Mouse (Mus musculus) limb, embryonic 13.5 days (tissue): ENCODE data around the gene Bex1. TPM values are rescaled to one million over a fixed set of nuclear protein-coding genes. Genes with fewer than 3 reads are reported as not detected.

Experiments
- ATAC-seq: fragments of 200-750 bp; cut with Nextera tagmentation; 2 replicates; pipeline ENCODE4 v1.8.0; 2017; ENCODE audit warnings: low read depth, moderate number of reproducible peaks, moderate TSS enrichment; ENCODE audit not compliant: low FRiP score
- H3K27ac ChIP-seq: fragments of 300-500 bp; sonication (generic); 2 replicates; pipeline ENCODE4 v1.5.1; 2015; ENCODE audit warnings: inconsistent platforms, mild to moderate bottlenecking, moderate library complexity
- H3K27me3 ChIP-seq: fragments of 300-500 bp; sonication (generic); 2 replicates; pipeline ENCODE4 v1.6.1; 2015; ENCODE audit warnings: mild to moderate bottlenecking, inconsistent platforms
- H3K36me3 ChIP-seq: fragments of 300-500 bp; sonication (generic); 2 replicates; pipeline ENCODE4 v1.6.1; 2015; ENCODE audit warnings: inconsistent platforms, mild to moderate bottlenecking, moderate library complexity
- H3K4me1 ChIP-seq: fragments of 300-500 bp; sonication (generic); 2 replicates; pipeline ENCODE4 v1.6.1; 2015; ENCODE audit warnings: inconsistent platforms
- H3K4me2 ChIP-seq: fragments of 300-500 bp; sonication (generic); replicated peaks from 2 replicates; pipeline ENCODE4 v1.6.1; 2015; ENCODE audit warnings: inconsistent platforms, mild to moderate bottlenecking, moderate library complexity
- H3K4me3 ChIP-seq: fragments of 300-500 bp; sonication (generic); 2 replicates; pipeline ENCODE4 v1.5.1; 2015; ENCODE audit warnings: moderate library complexity, mild to moderate bottlenecking, inconsistent platforms
- H3K9ac ChIP-seq: fragments of 300-500 bp; sonication (generic); 2 replicates; pipeline ENCODE4 v1.6.1; 2015; ENCODE audit warnings: mild to moderate bottlenecking, inconsistent platforms
- H3K9me3 ChIP-seq: fragments of 300-500 bp; sonication (generic); 2 replicates; pipeline ENCODE4 v1.6.1; 2016; ENCODE audit warnings: inconsistent platforms
- WGBS: fragments of 180-500 bp; shearing (Covaris S2); methylation state at CpG from one replicate; pipeline ENCODE4 v1.1.7; 2015; 5-methylcytosine and 5-hydroxymethylcytosine counted together
- polyA plus RNA-seq: library from polyadenylated mRNA; unstranded; fragments of >200 nt; fragmentation: Nextera tagmentation; extraction: Ambion mirVana; gene quantifications from 2 replicates; pipeline ENCODE4 v1.2.1, GENCODE M21; 2015

Gene Bex1
- polyA plus RNA-seq, 1 experiment from 2014 or later, result 103 TPM

DNA sequence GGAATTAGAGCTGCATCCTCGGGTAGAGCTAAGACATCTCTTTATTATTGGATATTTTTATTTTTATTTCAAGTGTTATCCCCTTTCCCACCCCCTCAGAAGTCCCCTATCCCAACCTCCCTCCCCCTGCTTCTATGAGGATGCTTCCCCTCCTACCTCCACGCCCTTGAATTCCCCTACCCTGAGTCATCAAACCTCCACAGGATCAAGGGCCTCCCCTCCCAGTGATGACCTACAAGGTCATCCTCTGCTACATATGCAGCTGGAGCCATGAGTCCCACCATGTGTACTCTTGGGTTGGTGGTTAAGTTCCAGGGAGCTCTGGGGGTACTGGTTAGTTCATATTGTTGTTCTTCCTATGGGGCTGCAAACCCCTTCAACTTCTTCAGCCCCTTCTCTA, 1.9 kb downstream of the Bex1 start:
- Histone ChIP-seq H3K9me3 (no peaks in the 10 kb centered on the region), H3K4me2 (no peak overlapping the region), H3K4me1 (no peaks in the 10 kb centered on the region), H3K27me3 (peaks cover 12% of the 10 kb centered on the region; the same call in 1 of the 2 replicates), H3K27ac (no peak overlapping the region), H3K4me3 (no peak overlapping the region), H3K36me3 (no peaks in the 10 kb centered on the region), H3K9ac (no peak overlapping the region)
- 63% methylated on average over 2 of the region's 2 CpGs for WGBS
- no peak for ATAC-seq

DNA sequence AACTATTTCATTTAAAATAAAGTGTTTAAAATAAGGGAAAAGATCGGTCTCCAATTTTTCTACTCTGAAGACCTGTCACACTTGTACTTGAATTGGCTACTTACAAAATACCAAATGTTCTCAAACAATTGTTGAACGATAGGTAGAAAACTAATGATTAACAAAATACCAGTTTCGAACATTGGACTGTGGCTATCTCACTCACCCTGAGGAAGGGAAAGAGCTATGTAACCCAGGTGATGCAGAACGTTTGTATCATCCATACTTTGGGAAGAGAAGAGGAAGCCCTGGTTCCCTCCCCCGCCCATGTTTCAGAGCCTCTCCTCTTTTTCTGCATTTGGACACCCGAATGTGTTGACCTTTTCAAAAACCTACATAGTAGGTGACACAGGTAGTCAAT, 10.9 kb downstream of the Bex1 start:
- Histone ChIP-seq H3K4me3 (no peak overlapping the region), H3K9ac (no peak overlapping the region), H3K27ac (no peak overlapping the region), H3K4me2 (no peak overlapping the region), H3K4me1 (no peaks in the 10 kb centered on the region), H3K36me3 (no peaks in the 10 kb centered on the region), H3K27me3 (peaks cover 6% of the 10 kb centered on the region; the same call in 1 of the 2 replicates), H3K9me3 (no peaks in the 10 kb centered on the region)
- WGBS, result 74% methylated on average over 6 of the region's 6 CpGs
- no peak for ATAC-seq

- H3K4me1 ChIP-seq, result no peaks in the 10 kb centered on the region
- H3K9ac ChIP-seq, result peak within 1 kb of the TSS; percentile 55
- no peak within 1 kb of the TSS for H3K27ac ChIP-seq
- 10% methylated on average over 9 of the region's 9 CpGs for WGBS
- peak within 1 kb of the TSS; percentile 64 for H3K4me2 ChIP-seq
- H3K9me3 ChIP-seq, result no peaks in the 10 kb centered on the region
- no peaks in the 10 kb centered on the region for H3K36me3 ChIP-seq
- H3K27me3 ChIP-seq, result peaks cover 4% of the 10 kb centered on the region; the same call in 1 of the 2 replicates
- peak within 1 kb of the TSS; percentile 48 for H3K4me3 ChIP-seq
- ATAC-seq, result peak; percentile 85
Measured at GRCm38 (mm10) chrX:136203664-136204066, 11.6 kb downstream of the Bex1 start, which contains the start of gene Tceal5. TSS of gene Tceal5 (minus strand) at chrX:136203876.

GRCm38 (mm10) chrX:136203257-136203656, 12.1 kb downstream of the Bex1 start:
- Histone ChIP-seq H3K27me3 (peaks cover 4% of the 10 kb centered on the region; the same call in 1 of the 2 replicates), H3K4me2 (peak overlapping the region; percentile 64), H3K36me3 (no peaks in the 10 kb centered on the region), H3K27ac (no peak overlapping the region), H3K4me1 (no peaks in the 10 kb centered on the region), H3K4me3 (peak overlapping the region; percentile 48), H3K9ac (peak overlapping the region; percentile 55), H3K9me3 (no peaks in the 10 kb centered on the region)
- WGBS, result 12% methylated on average over 7 of the region's 7 CpGs
- peak; percentile 59; the same call in 1 of the 2 replicates for ATAC-seq

- no peaks in the 10 kb centered on the region for H3K9me3 ChIP-seq
- H3K9ac ChIP-seq, result no peak overlapping the region
- no peak for ATAC-seq
- H3K4me3 ChIP-seq, result no peak overlapping the region
- no peaks in the 10 kb centered on the region for H3K27me3 ChIP-seq
- H3K4me1 ChIP-seq, result no peaks in the 10 kb centered on the region
- 60% methylated on average over 1 of the region's 1 CpGs for WGBS
- no peak overlapping the region for H3K4me2 ChIP-seq
- no peak overlapping the region for H3K27ac ChIP-seq
- no peaks in the 10 kb centered on the region for H3K36me3 ChIP-seq
Measured at GRCm38 (mm10) chrX:136196873-136197272, 18.4 kb downstream of the Bex1 start.

GRCm38 (mm10) chrX:136195193-136195944, 19.9 kb downstream of the Bex1 start:
- Histone ChIP-seq H3K4me3 (no peak overlapping the region), H3K36me3 (no peaks in the 10 kb centered on the region), H3K4me2 (no peak overlapping the region), H3K9ac (no peak overlapping the region), H3K4me1 (no peaks in the 10 kb centered on the region), H3K9me3 (no peaks in the 10 kb centered on the region), H3K27me3 (no peaks in the 10 kb centered on the region), H3K27ac (no peak overlapping the region)
- ATAC-seq, result no peak
- 83% methylated on average over 16 of the region's 16 CpGs for WGBS

DNA sequence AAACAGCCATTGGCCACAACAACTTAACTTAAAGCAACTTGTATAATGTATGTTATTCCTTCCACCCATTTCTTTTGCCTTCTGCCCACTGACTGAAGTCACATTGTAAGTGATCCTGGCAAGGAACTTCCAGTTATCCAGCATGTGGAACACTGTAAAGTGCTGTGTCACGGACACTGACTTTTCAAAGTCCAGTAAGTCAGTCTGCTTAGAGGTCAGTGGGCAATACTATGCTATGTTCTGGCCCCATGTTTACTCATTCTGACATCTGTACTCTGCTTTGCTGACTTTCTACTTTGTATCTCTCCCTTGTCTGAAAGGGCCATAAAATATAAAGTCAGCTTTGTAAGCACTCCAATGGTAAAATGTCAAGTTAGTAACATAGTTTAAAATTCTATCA, 32.2 kb downstream of the Bex1 start:
- no peaks in the 10 kb centered on the region for H3K4me1 ChIP-seq
- H3K4me3 ChIP-seq, result no peak overlapping the region
- ATAC-seq, result no peak
- H3K9ac ChIP-seq, result no peak overlapping the region
- H3K4me2 ChIP-seq, result no peak overlapping the region
- 82% methylated on average over 1 of the region's 1 CpGs for WGBS
- H3K27ac ChIP-seq, result no peak overlapping the region
- no peaks in the 10 kb centered on the region for H3K36me3 ChIP-seq
- H3K9me3 ChIP-seq, result no peaks in the 10 kb centered on the region
- H3K27me3 ChIP-seq, result peaks cover 9% of the 10 kb centered on the region; the same call in 1 of the 2 replicates

DNA sequence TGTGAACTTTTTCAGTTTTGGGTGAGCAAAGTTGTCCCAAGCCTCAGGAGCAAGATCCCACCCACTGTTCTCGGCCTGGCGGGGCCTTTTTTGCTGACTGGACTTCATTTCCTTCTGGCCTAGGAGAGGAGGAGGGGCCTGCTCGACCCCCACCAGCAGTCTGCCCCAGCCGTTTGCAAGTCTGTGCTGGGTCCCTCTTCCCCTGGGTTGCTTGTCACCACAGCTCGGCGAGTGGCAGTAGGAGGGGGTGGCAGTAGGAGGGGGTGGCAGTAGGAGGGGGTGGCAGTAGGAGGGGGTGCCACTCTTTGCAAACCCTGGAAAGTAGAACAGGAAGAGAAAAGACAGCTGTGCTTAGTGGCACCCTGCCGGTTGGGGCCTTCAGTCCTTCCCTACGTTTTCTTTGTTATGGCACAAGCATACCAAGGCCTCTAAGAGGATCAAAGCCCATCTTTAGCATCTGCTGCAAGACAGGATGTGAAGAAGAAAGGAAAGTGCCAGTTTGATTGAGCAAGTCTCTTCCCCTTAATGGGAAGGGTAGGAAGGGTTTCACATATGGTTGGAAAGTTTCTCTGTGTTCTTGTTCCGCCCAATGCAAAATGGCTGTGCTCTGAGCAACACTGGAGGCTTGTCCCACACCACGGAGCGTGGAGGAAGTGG, 34.3 kb downstream of the Bex1 start:
- Histone ChIP-seq H3K9ac (no peak overlapping the region), H3K4me3 (no peak overlapping the region), H3K27ac (no peak overlapping the region), H3K4me2 (no peak overlapping the region), H3K36me3 (no peaks in the 10 kb centered on the region), H3K9me3 (no peaks in the 10 kb centered on the region), H3K4me1 (no peaks in the 10 kb centered on the region), H3K27me3 (peaks cover 16% of the 10 kb centered on the region; the same call in 1 of the 2 replicates)
- 23% methylated on average over 11 of the region's 11 CpGs for WGBS
- ATAC-seq, result no peak

DNA sequence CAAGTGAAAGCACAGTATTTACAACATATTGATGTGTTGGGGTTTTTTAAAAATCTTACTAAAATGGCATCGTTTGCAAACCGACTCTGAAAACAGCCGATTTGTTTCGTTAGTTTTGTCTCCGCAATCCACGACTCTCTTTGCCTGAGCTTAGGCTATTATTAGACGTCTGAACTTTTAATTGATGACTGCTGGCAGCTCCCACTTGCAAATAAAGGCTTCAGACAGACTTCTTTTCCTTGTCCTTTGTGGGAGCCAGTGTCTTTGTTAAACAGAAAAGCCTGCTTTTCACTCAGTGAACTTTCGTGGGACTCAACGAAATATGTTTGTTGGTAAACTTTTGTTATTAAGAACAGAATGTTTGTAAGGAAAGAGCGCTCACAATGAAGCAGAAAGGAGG, 42.5 kb downstream of the Bex1 start:
- peaks cover 20% of the 10 kb centered on the region; the same call in 1 of the 2 replicates for H3K27me3 ChIP-seq
- no peaks in the 10 kb centered on the region for H3K9me3 ChIP-seq
- H3K9ac ChIP-seq, result peak overlapping the region; percentile 50
- no peak overlapping the region; the same call in 1 of the 2 replicates for H3K27ac ChIP-seq
- H3K4me2 ChIP-seq, result peak overlapping the region; percentile 63
- peaks cover 3% of the 10 kb centered on the region; the same call in 1 of the 2 replicates for H3K4me1 ChIP-seq
- ATAC-seq, result no peak
- WGBS, result 25% methylated on average over 10 of the region's 10 CpGs
- peaks cover 6% of the 10 kb centered on the region for H3K36me3 ChIP-seq
- H3K4me3 ChIP-seq, result peak overlapping the region; percentile 59

GRCm38 (mm10) chrX:136172118-136172551, 43.2 kb downstream of the Bex1 start, which contains the start of gene Tceal8:
TSS of gene Tceal8 (minus strand) at chrX:136172342.
- Histone ChIP-seq H3K9me3 (no peaks in the 10 kb centered on the region), H3K36me3 (peaks cover 6% of the 10 kb centered on the region), H3K4me1 (peaks cover 3% of the 10 kb centered on the region; the same call in 1 of the 2 replicates), H3K27ac (peak within 1 kb of the TSS; percentile 85), H3K4me2 (peak within 1 kb of the TSS; percentile 63), H3K27me3 (peaks cover 18% of the 10 kb centered on the region; the same call in 1 of the 2 replicates), H3K4me3 (peak within 1 kb of the TSS; percentile 59), H3K9ac (peak within 1 kb of the TSS; percentile 77)
- 18% methylated on average over 10 of the region's 10 CpGs for WGBS
- peak; percentile 98 for ATAC-seq

GRCm38 (mm10) chrX:136171189-136172117, 43.9 kb downstream of the Bex1 start:
- H3K36me3 ChIP-seq, result peaks cover 6% of the 10 kb centered on the region
- peak overlapping the region; percentile 59 for H3K4me3 ChIP-seq
- 21% methylated on average over 24 of the region's 24 CpGs for WGBS

More at GRCm38 (mm10) chrX:136171189-136172117, 43.9 kb downstream of the Bex1 start:
- ATAC-seq, result peak; percentile 64; the same call in 1 of the 2 replicates
- peaks cover 3% of the 10 kb centered on the region; the same call in 1 of the 2 replicates for H3K4me1 ChIP-seq
- peak overlapping the region; percentile 63 for H3K4me2 ChIP-seq
- H3K9ac ChIP-seq, result peak overlapping the region; percentile 77
- H3K9me3 ChIP-seq, result no peaks in the 10 kb centered on the region
- H3K27me3 ChIP-seq, result peaks cover 15% of the 10 kb centered on the region; the same call in 1 of the 2 replicates
- peak overlapping the region; percentile 85 for H3K27ac ChIP-seq
